Mouse (Mus musculus) CH12.LX (cell line): ENCODE measurements around the gene Cxcl16. TPM values are rescaled to one million over a fixed set of nuclear protein-coding genes. Genes with fewer than 3 reads are reported as not detected.
A peak's percentile ranks its signal among the peaks of the same experiment; 100 is the strongest.

ENCODE experiments used
- DNase-seq: peaks from one replicate; pipeline ENCODE4 v3.0.0-alpha.2; 2013; ENCODE audit errors: extremely low read depth
- H3K27ac ChIP-seq: 2 replicates; pipeline ENCODE4 v1.5.1; 2012; ENCODE audit warnings: low read depth, mild to moderate bottlenecking, control low read depth, moderate library complexity; ENCODE audit not compliant: insufficient read depth
- H3K27me3 ChIP-seq: replicated peaks from 2 replicates; pipeline ENCODE3; 2012; ENCODE audit warnings: inconsistent platforms
- H3K36me3 ChIP-seq, 2 experiments: replicated peaks in 1 of 2; 2 replicates each; pipeline versions ENCODE3 to v1.6.1; 2012; ENCODE audit warnings: inconsistent platforms in 1 of 2, low read length in 1 of 2, mild to moderate bottlenecking in 1 of 2, mixed read lengths in 1 of 2, moderate library complexity in 1 of 2; ENCODE audit not compliant: control insufficient read depth in 1 of 2, insufficient read depth in 1 of 2
- H3K4me1 ChIP-seq, 2 experiments: 2 replicates each; pipeline ENCODE4 v1.6.1; 2012; ENCODE audit warnings: inconsistent platforms in 1 of 2, moderate library complexity in 1 of 2; ENCODE audit not compliant: insufficient read depth in 2 of 2, control insufficient read depth in 1 of 2
- H3K4me2 ChIP-seq: 2 replicates; pipeline ENCODE4 v1.6.1; 2012; ENCODE audit warnings: low read depth, mild to moderate bottlenecking, control low read depth; ENCODE audit not compliant: poor library complexity, insufficient read depth, severe bottlenecking
- H3K4me3 ChIP-seq, 3 experiments: fragments of 150-350 bp in 1 of 3; sonication (generic) in 1 of 3; replicated peaks in 1 of 3; 2 replicates each; pipeline versions ENCODE3 to v1.5.1; 2011 to 2012; ENCODE audit warnings: low read depth in 2 of 3, low read length in 2 of 3, mild to moderate bottlenecking in 2 of 3, moderate library complexity in 2 of 3, control low read depth in 1 of 3, improper control_type of control experiment in 1 of 3, inconsistent platforms in 1 of 3, mixed read lengths in 1 of 3; ENCODE audit not compliant: poor library complexity in 1 of 3
- H3K79me2 ChIP-seq: replicated peaks from 2 replicates; pipeline ENCODE4 v1.6.1; 2012; ENCODE audit warnings: mild to moderate bottlenecking, moderate library complexity; ENCODE audit not compliant: control insufficient read depth, poor library complexity, insufficient read depth, severe bottlenecking; ENCODE audit errors: extremely low read depth
- H3K9ac ChIP-seq: 2 replicates; pipeline ENCODE4 v1.6.1; 2012; ENCODE audit warnings: low read depth, mild to moderate bottlenecking, control low read depth, moderate library complexity; ENCODE audit not compliant: insufficient read depth
- H3K9me3 ChIP-seq: replicated peaks from 2 replicates; pipeline ENCODE3; 2012; ENCODE audit warnings: low read length, inconsistent platforms, mixed read lengths
- BHLHE40 ChIP-seq: IDR thresholded peaks from 2 replicates; pipeline ENCODE4 v1.6.1; 2011; ENCODE audit warnings: mild to moderate bottlenecking, low read depth, low read length, improper control_type of control experiment
- CHD1 ChIP-seq: IDR thresholded peaks from 2 replicates; pipeline ENCODE4 v1.6.1; 2012; ENCODE audit warnings: low read depth, low read length, improper control_type of control experiment, inconsistent platforms
- CHD2 ChIP-seq: IDR thresholded peaks from 2 replicates; pipeline ENCODE4 v1.6.1; 2011; ENCODE audit warnings: low read length, improper control_type of control experiment
- CTCF ChIP-seq, 2 experiments: IDR thresholded peaks in 1 of 2; conservative IDR thresholded peaks in 1 of 2; 2 replicates each; pipeline ENCODE4 v1.5.1; 2011 to 2012; ENCODE audit warnings: low read depth in 2 of 2, low read length in 2 of 2, improper control_type of control experiment in 1 of 2, inconsistent platforms in 1 of 2, mild to moderate bottlenecking in 1 of 2, moderate library complexity in 1 of 2
- E2F4 ChIP-seq: IDR thresholded peaks from 2 replicates; pipeline ENCODE4 v1.6.1; 2011; ENCODE audit warnings: low read depth, low read length, improper control_type of control experiment; ENCODE audit not compliant: insufficient replicate concordance
- ELF1 ChIP-seq: IDR thresholded peaks from 2 replicates; pipeline ENCODE4 v1.6.1; 2014; ENCODE audit warnings: low read depth, mild to moderate bottlenecking, inconsistent platforms, low read length, improper control_type of control experiment
- EP300 ChIP-seq: IDR thresholded peaks from 2 replicates; pipeline ENCODE4 v1.6.1; 2011; ENCODE audit warnings: low read length, improper control_type of control experiment
- ETS1 ChIP-seq: conservative IDR thresholded peaks from 2 replicates; pipeline ENCODE4 v1.6.1; 2012; ENCODE audit warnings: low read depth, mild to moderate bottlenecking, inconsistent platforms, low read length, improper control_type of control experiment, moderate library complexity
- GABPA ChIP-seq: IDR thresholded peaks from 2 replicates; pipeline ENCODE4 v1.6.1; 2012; ENCODE audit warnings: low read depth, low read length, improper control_type of control experiment, inconsistent platforms; ENCODE audit not compliant: insufficient replicate concordance
- HCFC1 ChIP-seq: IDR thresholded peaks from 2 replicates; pipeline ENCODE4 v1.6.1; 2012; ENCODE audit warnings: low read depth, mild to moderate bottlenecking, inconsistent platforms, low read length, improper control_type of control experiment
- IRF4 ChIP-seq: IDR thresholded peaks from 2 replicates; pipeline ENCODE4 v1.6.1; 2014; ENCODE audit warnings: low read depth, mild to moderate bottlenecking, inconsistent platforms, low read length, improper control_type of control experiment
- JUN ChIP-seq: IDR thresholded peaks from 2 replicates; pipeline ENCODE4 v1.6.1; 2011; ENCODE audit warnings: low read depth, mild to moderate bottlenecking, low read length, improper control_type of control experiment, moderate library complexity; ENCODE audit not compliant: insufficient read depth
- JUND ChIP-seq: conservative IDR thresholded peaks from 2 replicates; pipeline ENCODE4 v1.6.1; 2011; ENCODE audit warnings: low read depth, low read length, improper control_type of control experiment
- KAT2A ChIP-seq: IDR thresholded peaks from 2 replicates; pipeline ENCODE4 v1.6.1; 2012; ENCODE audit warnings: low read length, improper control_type of control experiment, inconsistent platforms; ENCODE audit not compliant: insufficient replicate concordance
- MAFK ChIP-seq: IDR thresholded peaks from 2 replicates; pipeline ENCODE4 v1.6.1; 2011; ENCODE audit warnings: low read length, improper control_type of control experiment; ENCODE audit not compliant: insufficient replicate concordance
- MAX ChIP-seq: IDR thresholded peaks from 2 replicates; pipeline ENCODE4 v1.6.1; 2011; ENCODE audit warnings: low read length, improper control_type of control experiment
- MAZ ChIP-seq: IDR thresholded peaks from 2 replicates; pipeline ENCODE4 v1.6.1; 2012; ENCODE audit warnings: low read depth, mild to moderate bottlenecking, inconsistent platforms, low read length, improper control_type of control experiment, moderate library complexity
- MEF2A ChIP-seq: IDR thresholded peaks from 2 replicates; pipeline ENCODE4 v1.6.1; 2014; ENCODE audit warnings: low read depth, mild to moderate bottlenecking, inconsistent platforms, low read length, improper control_type of control experiment, borderline replicate concordance
- MYC ChIP-seq: IDR thresholded peaks from 2 replicates; pipeline ENCODE4 v1.6.1; 2011; ENCODE audit warnings: low read depth, mild to moderate bottlenecking, improper control_type of control experiment, low read length
- NELFE ChIP-seq: IDR thresholded peaks from 2 replicates; pipeline ENCODE4 v1.6.1; 2011; ENCODE audit warnings: low read depth, low read length, improper control_type of control experiment
- NRF1 ChIP-seq: IDR thresholded peaks from 2 replicates; pipeline ENCODE4 v1.6.1; 2014; ENCODE audit warnings: low read depth, mild to moderate bottlenecking, inconsistent platforms, low read length, improper control_type of control experiment, moderate library complexity
- PAX5 ChIP-seq: IDR thresholded peaks from 2 replicates; pipeline ENCODE4 v1.6.1; 2012; ENCODE audit warnings: low read length, inconsistent platforms, mixed read lengths
- POLR2A ChIP-seq: IDR thresholded peaks from 2 replicates; pipeline ENCODE4 v1.6.1; 2011; ENCODE audit warnings: low read depth, mild to moderate bottlenecking, improper control_type of control experiment, low read length
- POLR2AphosphoS2 ChIP-seq: IDR thresholded peaks from 2 replicates; pipeline ENCODE4 v1.6.1; 2011; ENCODE audit warnings: low read depth, low read length, improper control_type of control experiment
- RAD21 ChIP-seq: IDR thresholded peaks from 2 replicates; pipeline ENCODE4 v1.6.1; 2011; ENCODE audit warnings: low read depth, mild to moderate bottlenecking, low read length, improper control_type of control experiment, moderate library complexity
- RCOR1 ChIP-seq: conservative IDR thresholded peaks from 2 replicates; pipeline ENCODE4 v1.6.1; 2012; ENCODE audit warnings: low read depth, mild to moderate bottlenecking, inconsistent platforms, low read length, improper control_type of control experiment
- SIN3A ChIP-seq: IDR thresholded peaks from 2 replicates; pipeline ENCODE4 v1.6.1; 2012; ENCODE audit warnings: low read length, improper control_type of control experiment, inconsistent platforms
- SMC3 ChIP-seq: IDR thresholded peaks from 2 replicates; pipeline ENCODE4 v1.6.1; 2011; ENCODE audit warnings: low read depth, low read length, improper control_type of control experiment
- TBP ChIP-seq: conservative IDR thresholded peaks from 2 replicates; pipeline ENCODE4 v1.6.1; 2011; ENCODE audit warnings: low read depth, low read length, improper control_type of control experiment
- TCF12 ChIP-seq: IDR thresholded peaks from 2 replicates; pipeline ENCODE4 v1.6.1; 2014; ENCODE audit warnings: low read depth, mild to moderate bottlenecking, inconsistent platforms, low read length, improper control_type of control experiment
- UBTF ChIP-seq: IDR thresholded peaks from 2 replicates; pipeline ENCODE4 v1.6.1; 2012; ENCODE audit warnings: low read depth, mild to moderate bottlenecking, inconsistent platforms, low read length, improper control_type of control experiment, moderate library complexity
- USF1 ChIP-seq: IDR thresholded peaks from 2 replicates; pipeline ENCODE4 v1.6.1; 2014; ENCODE audit warnings: low read depth, mild to moderate bottlenecking, inconsistent platforms, low read length, improper control_type of control experiment
- USF2 ChIP-seq: conservative IDR thresholded peaks from 2 replicates; pipeline ENCODE4 v1.6.1; 2011; ENCODE audit warnings: low read depth, low read length, improper control_type of control experiment
- ZC3H11A ChIP-seq: IDR thresholded peaks from 2 replicates; pipeline ENCODE4 v1.6.1; 2012; ENCODE audit warnings: low read depth, mild to moderate bottlenecking, inconsistent platforms, low read length, improper control_type of control experiment
- ZKSCAN1 ChIP-seq: IDR thresholded peaks from 2 replicates; pipeline ENCODE4 v1.6.1; 2012; ENCODE audit warnings: low read depth, inconsistent platforms, low read length, improper control_type of control experiment, borderline replicate concordance
- ZMIZ1 ChIP-seq: IDR thresholded peaks from 2 replicates; pipeline ENCODE4 v1.6.1; 2012; ENCODE audit warnings: low read depth, mild to moderate bottlenecking, inconsistent platforms, low read length, improper control_type of control experiment
- ZNF384 ChIP-seq: IDR thresholded peaks from 2 replicates; pipeline ENCODE4 v1.6.1; 2012; ENCODE audit warnings: low read depth, low read length, improper control_type of control experiment, inconsistent platforms
- dilution Hi-C: fragments of 300-500 bp; cut with MboI; formaldehyde crosslinking; loops from 2 replicates; pipeline ENCODE4 v1.14.3; 2020; ENCODE audit warnings: low sequenced_read_pairs; ENCODE audit not compliant: extremely low pct_unique_long_range_greater_than_20kb, extremely low pct_ligation_motif_present
- in situ Hi-C: fragments of 300-500 bp; cut with MboI; formaldehyde crosslinking; loops from 3 replicates; pipeline ENCODE4 v1.14.3; 2019; ENCODE audit warnings: low sequenced_read_pairs, low pct_ligation_motif_present, low pct_unique_long_range_greater_than_20kb, mixed read lengths
- polyA plus RNA-seq: library from polyadenylated mRNA; unstranded; fragments of >175 nt; gene quantifications from 2 replicates; pipeline ENCODE4 v1.2.1, GENCODE M21; 2012; ENCODE audit warnings: low read depth; ENCODE audit not compliant: insufficient read length
- total RNA-seq, 2 experiments: library from RNA; depleted of rRNA; stranded (reverse); fragments of 300-350 nt in 1 of 2; fragments of >200 nt in 1 of 2; gene quantifications; 2 replicates each; pipeline ENCODE4 v1.2.3; 2012 to 2014

Cxcl16 gene
- total and polyA plus RNA-seq, 3 experiments: 0.04 to 0.56 TPM; not detected in 1

GRCm38 (mm10) chr11:70432048-70432894, 27.5 kb downstream of the Cxcl16 start, which contains the start of gene Arrb2:
TSS of gene Arrb2 (plus strand) at chr11:70432635.
- Histone ChIP-seq H3K36me3 (peaks cover 16 to 32% of the 10 kb centered on the region in 2 experiments), H3K79me2 (peaks cover 9% of the 10 kb centered on the region), H3K9ac (peak within 1 kb of the TSS; percentile 68), H3K4me2 (peak within 1 kb of the TSS; percentile 75), H3K27ac (peak within 1 kb of the TSS; percentile 59), H3K4me1 (peaks cover 10 to 51% of the 10 kb centered on the region in 2 experiments), H3K27me3 (no peaks in the 10 kb centered on the region), H3K9me3 (no peaks in the 10 kb centered on the region), H3K4me3 (peak within 1 kb of the TSS; percentile 69 to 87 (median 73))
- in situ Hi-C loops: no loop called here
- dilution Hi-C loops: no loop called here
- DNase-seq: peak; percentile 98
- TF ChIP-seq SIN3A: peak; percentile 93
- TF ChIP-seq MAX: peak; percentile 95
- no peak for TF ChIP-seq CHD1
- peak; percentile 40 for TF ChIP-seq UBTF
- TF ChIP-seq USF1: no peak; the same call in 1 of the 2 replicates
- no peak for TF ChIP-seq POLR2AphosphoS2
- TF ChIP-seq NELFE: peak; percentile 79
- TF ChIP-seq IRF4: peak; percentile 66
- peak; percentile 7; the same call in 1 of the 2 replicates for TF ChIP-seq USF2
- peak; percentile 55; the same call in 1 of the 2 replicates for TF ChIP-seq ZC3H11A
- peak; percentile 80 for TF ChIP-seq MAZ
- TF ChIP-seq RCOR1: no peak; the same call in 1 of the 2 replicates
- peak; percentile 91 for TF ChIP-seq E2F4
- TF ChIP-seq KAT2A: no peak
- TF ChIP-seq TCF12: peak; percentile 33; the same call in 1 of the 2 replicates
- TF ChIP-seq EP300: no peak
- peak; percentile 96 for TF ChIP-seq MYC
- TF ChIP-seq JUN: peak; percentile 35; the same call in 1 of the 2 replicates
- TF ChIP-seq RAD21: peak; percentile 88
- TF ChIP-seq ELF1: peak; percentile 25
- TF ChIP-seq CHD2: peak; percentile 61
- 0 out of 2 replicates have a peak, but pooled peaks have one; percentile 32 for TF ChIP-seq MAFK
- TF ChIP-seq ZMIZ1: peak; percentile 71; the same call in 1 of the 2 replicates
- no peak for TF ChIP-seq PAX5
- TF ChIP-seq TBP: no peak
- TF ChIP-seq CTCF (conservative IDR thresholded peaks at IDR 0.05 in 1 of 2, IDR thresholded peaks at IDR 0.05 in 1 of 2; ENCODE audit: low read depth in 2 of 2, low read length in 2 of 2): peak in 1 of 2 experiments; percentile 94; a peak in 2 of 4 replicates
- peak; percentile 100 for TF ChIP-seq ZNF384
- TF ChIP-seq JUND: peak; percentile 43; the same call in 1 of the 2 replicates
- TF ChIP-seq BHLHE40: peak; percentile 59
- peak; percentile 85; the same call in 1 of the 2 replicates for TF ChIP-seq POLR2A
- TF ChIP-seq ETS1: peak; percentile 28; the same call in 1 of the 2 replicates
- TF ChIP-seq SMC3: peak; percentile 88
- TF ChIP-seq ZKSCAN1: peak; percentile 25; the same call in 1 of the 2 replicates
- TF ChIP-seq MEF2A: no peak; the same call in 1 of the 2 replicates
- TF ChIP-seq NRF1: peak; percentile 96
- peak; percentile 49 for TF ChIP-seq HCFC1
- no peak for TF ChIP-seq GABPA
